Mouse (Mus musculus) forebrain, embryonic 15.5 days (tissue): Measurements from ENCODE around the gene Zcchc10. TPM values are rescaled to one million over a fixed set of nuclear protein-coding genes. Genes with fewer than 3 reads are reported as not detected.
"Not testable (repeated sequence)": the region's sequence is repeated elsewhere in the genome, so short reads cannot be mapped to it uniquely, and the experiment has no call there.

Experiments used
- ATAC-seq: fragments of 200-750 bp; cut with Nextera tagmentation; replicated peaks from 2 replicates; pipeline ENCODE4 v1.8.0; 2017; ENCODE audit warnings: mild to moderate bottlenecking, moderate TSS enrichment, moderate library complexity
- H3K27ac ChIP-seq: fragments of 300-500 bp; sonication (generic); replicated peaks from 2 replicates; pipeline ENCODE4 v1.5.1; 2015; ENCODE audit warnings: mild to moderate bottlenecking, inconsistent platforms
- H3K27me3 ChIP-seq: fragments of 300-500 bp; sonication (generic); 2 replicates; pipeline ENCODE4 v1.6.1; 2015; ENCODE audit warnings: inconsistent platforms
- H3K36me3 ChIP-seq: fragments of 300-500 bp; sonication (generic); 2 replicates; pipeline ENCODE4 v1.6.1; 2015; ENCODE audit warnings: mild to moderate bottlenecking, inconsistent platforms
- H3K4me1 ChIP-seq: fragments of 300-500 bp; sonication (generic); 2 replicates; pipeline ENCODE4 v1.6.1; 2015; ENCODE audit warnings: inconsistent platforms
- H3K4me2 ChIP-seq: fragments of 300-500 bp; sonication (generic); replicated peaks from 2 replicates; pipeline ENCODE4 v1.6.1; 2015; ENCODE audit warnings: mild to moderate bottlenecking, inconsistent platforms
- H3K4me3 ChIP-seq: fragments of 300-500 bp; sonication (generic); 2 replicates; pipeline ENCODE4 v1.5.1; 2015; ENCODE audit warnings: mild to moderate bottlenecking, inconsistent platforms
- H3K9ac ChIP-seq: fragments of 300-500 bp; sonication (generic); replicated peaks from 2 replicates; pipeline ENCODE4 v1.6.1; 2015; ENCODE audit warnings: mild to moderate bottlenecking, inconsistent platforms
- H3K9me3 ChIP-seq: fragments of 300-500 bp; sonication (generic); 2 replicates; pipeline ENCODE4 v1.6.1; 2016; ENCODE audit warnings: inconsistent platforms
- WGBS: fragments of 180-500 bp; shearing (Covaris S2); methylation state at CpG from one replicate; pipeline ENCODE4 v1.1.7; 2015; ENCODE audit warnings: mixed read lengths; 5-methylcytosine and 5-hydroxymethylcytosine counted together
- polyA plus RNA-seq: library from polyadenylated mRNA; unstranded; fragments of >200 nt; fragmentation: Nextera tagmentation; extraction: Ambion mirVana; gene quantifications from 2 replicates; pipeline ENCODE4 v1.2.1, GENCODE M21; 2015

Gene Zcchc10
- polyA plus RNA-seq, 1 experiment from 2014 or later, result 15.2 TPM

GRCm38 (mm10) chr11:53301167-53301515 is 23.3 kb upstream of the Zcchc10 start:
- Histone ChIP-seq H3K27ac (peak overlapping the region; percentile 94), H3K9me3 (no peaks in the 10 kb centered on the region), H3K4me1 (peaks cover 32% of the 10 kb centered on the region), H3K4me2 (peak overlapping the region; percentile 72), H3K9ac (peak overlapping the region; percentile 96), H3K27me3 (no peaks in the 10 kb centered on the region), H3K36me3 (no peaks in the 10 kb centered on the region), H3K4me3 (peak overlapping the region; percentile 93)
- WGBS, result 51% methylated on average over 9 of the region's 9 CpGs
- ATAC-seq, result no peak

- no peaks in the 10 kb centered on the region for H3K27me3 ChIP-seq
- peaks cover 10% of the 10 kb centered on the region for H3K4me1 ChIP-seq
- no peaks in the 10 kb centered on the region for H3K36me3 ChIP-seq
- no peaks in the 10 kb centered on the region for H3K9me3 ChIP-seq
- no peak overlapping the region for H3K9ac ChIP-seq
- no peak overlapping the region for H3K4me2 ChIP-seq
- H3K4me3 ChIP-seq, result no peak overlapping the region
- ATAC-seq, result no peak
- H3K27ac ChIP-seq, result no peak overlapping the region
- 89% methylated on average over 14 of the region's 14 CpGs for WGBS
Observed at GRCm38 (mm10) chr11:53304044-53304840, 20.2 kb upstream of the Zcchc10 start.

- H3K9ac ChIP-seq, result no peak overlapping the region
- H3K4me1 ChIP-seq, result no peaks in the 10 kb centered on the region
- H3K4me2 ChIP-seq, result no peak overlapping the region
- ATAC-seq, result no peak
- H3K27ac ChIP-seq, result no peak overlapping the region
- no peaks in the 10 kb centered on the region for H3K36me3 ChIP-seq
- H3K27me3 ChIP-seq, result no peaks in the 10 kb centered on the region
- H3K9me3 ChIP-seq, result no peaks in the 10 kb centered on the region
- WGBS, result 87% methylated on average over 2 of the region's 2 CpGs
- H3K4me3 ChIP-seq, result no peak overlapping the region
Observed at GRCm38 (mm10) chr11:53306965-53307364, 17.5 kb upstream of the Zcchc10 start.

GRCm38 (mm10) chr11:53307558-53308065 is 16.9 kb upstream of the Zcchc10 start:
- H3K4me2 ChIP-seq, result no peak overlapping the region
- no peak overlapping the region for H3K4me3 ChIP-seq
- H3K27me3 ChIP-seq, result no peaks in the 10 kb centered on the region
- no peaks in the 10 kb centered on the region for H3K36me3 ChIP-seq
- no peak for ATAC-seq
- H3K9ac ChIP-seq, result no peak overlapping the region
- no peaks in the 10 kb centered on the region for H3K4me1 ChIP-seq
- WGBS, result 71% methylated on average over 10 of the region's 10 CpGs
- H3K9me3 ChIP-seq, result no peaks in the 10 kb centered on the region
- no peak overlapping the region for H3K27ac ChIP-seq

GRCm38 (mm10) chr11:53308251-53308864 is 16.1 kb upstream of the Zcchc10 start:
- ATAC-seq, result no peak
- Histone ChIP-seq H3K27ac (no peak overlapping the region), H3K4me2 (no peak overlapping the region), H3K9ac (no peak overlapping the region), H3K4me1 (no peaks in the 10 kb centered on the region), H3K36me3 (no peaks in the 10 kb centered on the region), H3K9me3 (no peaks in the 10 kb centered on the region), H3K4me3 (no peak overlapping the region), H3K27me3 (no peaks in the 10 kb centered on the region)

GRCm38 (mm10) chr11:53308884-53309310 is 15.6 kb upstream of the Zcchc10 start:
- Histone ChIP-seq H3K4me3 (no peak overlapping the region), H3K27me3 (no peaks in the 10 kb centered on the region), H3K9me3 (no peaks in the 10 kb centered on the region), H3K27ac (no peak overlapping the region), H3K9ac (no peak overlapping the region), H3K36me3 (no peaks in the 10 kb centered on the region), H3K4me1 (no peaks in the 10 kb centered on the region), H3K4me2 (no peak overlapping the region)
- WGBS, result 76% methylated on average over 2 of the region's 2 CpGs
- ATAC-seq, result no peak

- no peak overlapping the region for H3K4me3 ChIP-seq
- no peaks in the 10 kb centered on the region for H3K4me1 ChIP-seq
- no peak for ATAC-seq
- no peaks in the 10 kb centered on the region for H3K9me3 ChIP-seq
- H3K9ac ChIP-seq, result no peak overlapping the region
- 17% methylated on average over 1 of the region's 1 CpGs for WGBS
- no peak overlapping the region for H3K27ac ChIP-seq
- no peak overlapping the region for H3K4me2 ChIP-seq
- H3K36me3 ChIP-seq, result no peaks in the 10 kb centered on the region
- no peaks in the 10 kb centered on the region for H3K27me3 ChIP-seq
Observed at GRCm38 (mm10) chr11:53311385-53311784, 13.1 kb upstream of the Zcchc10 start.

GRCm38 (mm10) chr11:53312823-53313222 is 11.7 kb upstream of the Zcchc10 start:
- not testable (repeated sequence) for H3K4me1 ChIP-seq, H3K4me3 ChIP-seq, H3K27me3 ChIP-seq, H3K9me3 ChIP-seq, ATAC-seq, H3K4me2 ChIP-seq, H3K27ac ChIP-seq, H3K9ac ChIP-seq, H3K36me3 ChIP-seq
- WGBS, result 87% methylated on average over 1 of the region's 1 CpGs

GRCm38 (mm10) chr11:53314770-53315173 is 9.7 kb upstream of the Zcchc10 start:
- Histone ChIP-seq H3K27ac (no peak overlapping the region), H3K36me3 (no peaks in the 10 kb centered on the region), H3K27me3 (no peaks in the 10 kb centered on the region), H3K4me1 (no peaks in the 10 kb centered on the region), H3K9ac (no peak overlapping the region), H3K4me3 (no peak overlapping the region), H3K4me2 (no peak overlapping the region), H3K9me3 (no peaks in the 10 kb centered on the region)
- ATAC-seq, result no peak
- 78% methylated on average over 1 of the region's 1 CpGs for WGBS

- no peaks in the 10 kb centered on the region for H3K9me3 ChIP-seq
- H3K4me1 ChIP-seq, result no peaks in the 10 kb centered on the region
- H3K27ac ChIP-seq, result no peak overlapping the region
- 42% methylated on average over 6 of the region's 6 CpGs for WGBS
- no peak for ATAC-seq
- no peaks in the 10 kb centered on the region for H3K27me3 ChIP-seq
- no peak overlapping the region for H3K9ac ChIP-seq
- no peaks in the 10 kb centered on the region for H3K36me3 ChIP-seq
- no peak overlapping the region for H3K4me3 ChIP-seq
- no peak overlapping the region for H3K4me2 ChIP-seq
Observed at GRCm38 (mm10) chr11:53316996-53317395, 7.5 kb upstream of the Zcchc10 start.

- WGBS, result 84% methylated on average over 7 of the region's 7 CpGs
- Histone ChIP-seq H3K4me3 (no peak overlapping the region), H3K27ac (no peak overlapping the region), H3K4me2 (no peak overlapping the region), H3K27me3 (no peaks in the 10 kb centered on the region), H3K36me3 (no peaks in the 10 kb centered on the region), H3K9ac (no peak overlapping the region), H3K4me1 (no peaks in the 10 kb centered on the region), H3K9me3 (no peaks in the 10 kb centered on the region)
- no peak for ATAC-seq
Observed at GRCm38 (mm10) chr11:53318041-53318440, 6.4 kb upstream of the Zcchc10 start.

GRCm38 (mm10) chr11:53318568-53318967 is 5.9 kb upstream of the Zcchc10 start:
- H3K36me3 ChIP-seq, H3K9me3 ChIP-seq, H3K4me2 ChIP-seq, H3K4me1 ChIP-seq, H3K27ac ChIP-seq, H3K4me3 ChIP-seq, H3K27me3 ChIP-seq, H3K9ac ChIP-seq, ATAC-seq: not testable (repeated sequence)
- 91% methylated on average over 3 of the region's 3 CpGs for WGBS
